Mouse (Mus musculus): ENCODE measurements at regions not wholly inside any gene's neighbourhood (a gene's known extent, or its start where the extent isn't known, plus 50 kb on each side); places are given as distances from the start of the nearest gene placed in this dataset.

- no peak for DNase-seq (ENCODE audit: low spot score)
Measured at GRCm38 (mm10) chr2:9435155-9435872, 445.7 kb upstream of the 4930412O13Rik start.

- DNase-seq (ENCODE audit: low spot score) = no peak
Measured at GRCm38 (mm10) chr2:9443103-9443502, 437.9 kb upstream of the 4930412O13Rik start.

- DNase-seq (ENCODE audit: low spot score) = no peak
Measured at GRCm38 (mm10) chr2:9445826-9446225, 435.2 kb upstream of the 4930412O13Rik start.

- DNase-seq (ENCODE audit: low spot score) = no peak
Measured at GRCm38 (mm10) chr2:9464413-9464812, 416.6 kb upstream of the 4930412O13Rik start.

- DNase-seq (ENCODE audit: low spot score) = peak; percentile 56
Measured at GRCm38 (mm10) chr2:9464818-9465217, 416.2 kb upstream of the 4930412O13Rik start.

GRCm38 (mm10) chr2:9467573-9467972 lies 413.5 kb upstream of the 4930412O13Rik start:
- DNase-seq (ENCODE audit: low spot score) = no peak

- DNase-seq (ENCODE audit: low spot score) = no peak
Measured at GRCm38 (mm10) chr2:9468651-9469050, 412.4 kb upstream of the 4930412O13Rik start.

GRCm38 (mm10) chr2:9481678-9482345 lies 399.2 kb upstream of the 4930412O13Rik start:
- DNase-seq (ENCODE audit: low spot score) = no peak

GRCm38 (mm10) chr2:9487381-9487914 lies 393.6 kb upstream of the 4930412O13Rik start:
- DNase-seq (ENCODE audit: low spot score) = no peak

GRCm38 (mm10) chr2:9493606-9494145 lies 387.4 kb upstream of the 4930412O13Rik start:
- no peak for DNase-seq (ENCODE audit: low spot score)

GRCm38 (mm10) chr2:9520045-9520444 lies 361.0 kb upstream of the 4930412O13Rik start:
- no peak for DNase-seq (ENCODE audit: low spot score)

GRCm38 (mm10) chr2:9525910-9526309 lies 355.1 kb upstream of the 4930412O13Rik start:
- DNase-seq (ENCODE audit: low spot score) = no peak

- DNase-seq (ENCODE audit: low spot score) = no peak
Measured at GRCm38 (mm10) chr2:9535141-9535658, 345.9 kb upstream of the 4930412O13Rik start.

- DNase-seq (ENCODE audit: low spot score) = no peak
Measured at GRCm38 (mm10) chr2:9547771-9548590, 333.1 kb upstream of the 4930412O13Rik start.

GRCm38 (mm10) chr2:9553313-9553712 lies 327.7 kb upstream of the 4930412O13Rik start:
- no peak for DNase-seq (ENCODE audit: low spot score)

- no peak for DNase-seq (ENCODE audit: low spot score)
Measured at GRCm38 (mm10) chr2:9564487-9565043, 316.5 kb upstream of the 4930412O13Rik start.

GRCm38 (mm10) chr2:9569220-9569619 lies 311.8 kb upstream of the 4930412O13Rik start:
- DNase-seq (ENCODE audit: low spot score) = no peak

GRCm38 (mm10) chr2:9574196-9574595 lies 306.9 kb upstream of the 4930412O13Rik start:
- peak; percentile 54 for DNase-seq (ENCODE audit: low spot score)

- DNase-seq (ENCODE audit: low spot score) = no peak
Measured at GRCm38 (mm10) chr2:9574651-9575050, 306.4 kb upstream of the 4930412O13Rik start.

- DNase-seq (ENCODE audit: low spot score) = no peak
Measured at GRCm38 (mm10) chr2:9577868-9578267, 303.2 kb upstream of the 4930412O13Rik start.

GRCm38 (mm10) chr2:9587389-9587788 lies 293.7 kb upstream of the 4930412O13Rik start:
- no peak for DNase-seq (ENCODE audit: low spot score)

- no peak for DNase-seq (ENCODE audit: low spot score)
Measured at GRCm38 (mm10) chr2:9589200-9589599, 291.9 kb upstream of the 4930412O13Rik start.

All from MN1 (cell line).